ENCODE assay signal across 9 mouse cellular contexts in the genomic region with DNA sequence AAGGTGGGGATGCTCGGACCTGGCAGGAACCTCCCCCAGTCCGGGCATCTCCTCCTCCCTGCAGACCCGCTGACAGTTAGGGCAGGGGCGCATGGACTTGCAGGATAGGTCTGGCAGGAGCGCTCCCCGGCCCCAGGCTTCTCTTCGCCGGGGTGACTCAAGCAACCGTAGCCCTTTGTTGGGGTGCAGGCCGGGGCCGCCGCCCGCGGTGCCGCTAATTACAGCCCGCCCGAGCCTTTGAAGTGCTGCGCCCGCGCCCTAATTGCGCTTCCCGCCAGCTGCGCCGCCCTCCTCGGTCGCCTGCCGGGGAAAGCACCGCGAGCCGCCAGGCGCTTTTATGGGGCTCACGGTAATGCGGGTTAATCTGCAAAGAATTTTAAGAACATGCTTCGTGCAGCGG. TPM values are rescaled to one million over a fixed set of nuclear protein-coding genes. Genes with fewer than 3 reads are reported as not detected.
DNase-seq lines count a peak whose midpoint lies in the region; ATAC-seq and TF ChIP-seq lines count a peak whose summit lies in the region.
"Had no signal": no experiment of that assay in that cellular context is flagged by ENCODE, and none has a peak within 500 bp of the region (broad histone marks: within the 10 kb centered on the region; RNA-seq: fewer than 3 reads in every experiment).

No protein-coding gene starts in this region.

- peak overlapping the region; percentile 66 for H3K9ac ChIP-seq in embryonic facial prominence, embryonic 13.5 days
- peak overlapping the region; percentile 48 for H3K9ac ChIP-seq in limb, embryonic 12.5 days (replicated peaks)

- no peaks in the 10 kb centered on the region for H3K9me3 ChIP-seq in embryonic facial prominence, embryonic 13.5 days
- no peaks in the 10 kb centered on the region for H3K9me3 ChIP-seq in limb, embryonic 12.5 days

- peaks cover 22% of the 10 kb centered on the region for H3K4me1 ChIP-seq in embryonic facial prominence, embryonic 13.5 days
- H3K4me1 ChIP-seq in limb, embryonic 12.5 days (replicated peaks) = peaks cover 50% of the 10 kb centered on the region
- H3K4me1 ChIP-seq in small intestine, adult 2 months (ENCODE audit: control insufficient read depth, insufficient read depth, insufficient read length, low read length) = peaks cover 4% of the 10 kb centered on the region; the same call in 1 of the 2 replicates

- no peak for TF ChIP-seq POLR2A in small intestine, adult 2 months (IDR thresholded peaks at IDR 0.05; ENCODE audit: low read depth, low read length)

- TF ChIP-seq CTCF in layer of hippocampus, adult 2 months (conservative IDR thresholded peaks at IDR 0.05) = no peak
- no peak for TF ChIP-seq CTCF in small intestine, adult 2 months (IDR thresholded peaks at IDR 0.05; ENCODE audit: extremely low read depth, insufficient read length, insufficient replicate concordance, low read depth, low read length)

- DNase-seq in layer of hippocampus, adult 2 months (ENCODE audit: low spot score in 2 of 2) = no peak
- DNase-seq in layer of hippocampus, postnatal 25 days (ENCODE audit: extremely low spot score in 1 of 2, low spot score in 1 of 2) = no peak
- no peak for DNase-seq in MN1 (ENCODE audit: low spot score)
- DNase-seq in spleen, adult 12 weeks (ENCODE audit: low spot score) = no peak
- no peak for DNase-seq in lung, postnatal 25 days (ENCODE audit: low spot score)
- DNase-seq: heart, adult 2 months had no signal

- peak overlapping the region; percentile 11 for H3K4me3 ChIP-seq in layer of hippocampus, adult 2 months
- H3K4me3 ChIP-seq in embryonic facial prominence, embryonic 13.5 days = peak overlapping the region; percentile 43
- H3K4me3 ChIP-seq in limb, embryonic 12.5 days (replicated peaks) = peak overlapping the region; percentile 39
- peak overlapping the region; percentile 25 for H3K4me3 ChIP-seq in small intestine, adult 2 months (ENCODE audit: low read depth, low read length)
- H3K4me3 ChIP-seq: heart, adult 2 months had no signal

- H3K27ac ChIP-seq in layer of hippocampus, adult 2 months = no peak overlapping the region
- H3K27ac ChIP-seq in embryonic facial prominence, embryonic 13.5 days = no peak overlapping the region
- peak overlapping the region; percentile 53 for H3K27ac ChIP-seq in limb, embryonic 12.5 days
- no peak overlapping the region for H3K27ac ChIP-seq in small intestine, adult 2 months (ENCODE audit: insufficient read depth, low read depth, low read length)
- H3K27ac ChIP-seq: heart, adult 2 months had no signal

- peak overlapping the region; percentile 78 for H3K4me2 ChIP-seq in embryonic facial prominence, embryonic 13.5 days
- H3K4me2 ChIP-seq in limb, embryonic 12.5 days = peak overlapping the region; percentile 82

- no peaks in the 10 kb centered on the region for H3K36me3 ChIP-seq in embryonic facial prominence, embryonic 13.5 days
- H3K36me3 ChIP-seq in limb, embryonic 12.5 days = no peaks in the 10 kb centered on the region
- no peaks in the 10 kb centered on the region for H3K36me3 ChIP-seq in small intestine, adult 2 months (ENCODE audit: control insufficient read depth, insufficient read depth, low read length)

- peaks cover 39% of the 10 kb centered on the region for H3K27me3 ChIP-seq in embryonic facial prominence, embryonic 13.5 days
- H3K27me3 ChIP-seq in limb, embryonic 12.5 days = peaks cover 47% of the 10 kb centered on the region
- peaks cover 11% of the 10 kb centered on the region; the same call in 1 of the 2 replicates for H3K27me3 ChIP-seq in small intestine, adult 2 months (ENCODE audit: control insufficient read depth, insufficient read depth, low read length)

- under 1% methylated on average over 35 of the region's 35 CpGs for WGBS in embryonic facial prominence, embryonic 13.5 days
- WGBS in limb, embryonic 12.5 days = under 1% methylated on average over 35 of the region's 35 CpGs
- WGBS in small intestine, adult 2 months = 2% methylated on average over 35 of the region's 35 CpGs

- ATAC-seq in embryonic facial prominence, embryonic 13.5 days (ENCODE audit: insufficient number of reproducible peaks, insufficient read depth, low FRiP score, low TSS enrichment, low read depth) = no peak
- ATAC-seq in limb, embryonic 12.5 days (ENCODE audit: insufficient number of reproducible peaks, insufficient read depth, low FRiP score, low TSS enrichment, low read depth) = 0 out of 2 replicates have a peak, but pooled peaks have one; percentile 4

RNA-seq across cellular contexts. Expression of a gene that starts 8.8 kb away (rescaled TPM):
- total RNA-seq in layer of hippocampus, adult 2 months (2021) = not detected
- not detected for total RNA-seq in layer of hippocampus, postnatal 25 days (2021)
- 1.3 and 2.2 TPM in 2 replicates for polyA plus RNA-seq in embryonic facial prominence, embryonic 13.5 days (2015; fragmentation: Nextera tagmentation; extraction: Ambion mirVana)
- polyA plus RNA-seq in limb, embryonic 12.5 days (2016; fragmentation: Nextera tagmentation; extraction: Ambion mirVana) = 0.50 and 1.3 TPM in 2 replicates
- 0.11 and 0.33 TPM in 2 replicates for polyA plus RNA-seq in small intestine, adult 2 months (2012; rRNA removed)
- total RNA-seq: heart, adult 2 months had no signal
- polyA plus RNA-seq: heart, adult 2 months had no signal

RNA-seq across cellular contexts. Expression of a gene that starts 13.0 kb away (rescaled TPM):
- not detected for total RNA-seq in layer of hippocampus, adult 2 months (2021)
- not detected for total RNA-seq in layer of hippocampus, postnatal 25 days (2021)
- not detected in 2 replicates for polyA plus RNA-seq in embryonic facial prominence, embryonic 13.5 days (2015; fragmentation: Nextera tagmentation; extraction: Ambion mirVana)
- not detected in 2 replicates for polyA plus RNA-seq in limb, embryonic 12.5 days (2016; fragmentation: Nextera tagmentation; extraction: Ambion mirVana)
- polyA plus RNA-seq in small intestine, adult 2 months (2012; rRNA removed) = not detected in 2 replicates
- total RNA-seq: heart, adult 2 months had no signal
- polyA plus RNA-seq: heart, adult 2 months had no signal

RNA-seq across cellular contexts. Expression of a gene that starts 19.5 kb away (rescaled TPM):
- total RNA-seq in layer of hippocampus, adult 2 months (2021) = not detected
- total RNA-seq in layer of hippocampus, postnatal 25 days (2021) = not detected
- polyA plus RNA-seq in embryonic facial prominence, embryonic 13.5 days (2015; fragmentation: Nextera tagmentation; extraction: Ambion mirVana) = not detected in 2 replicates
- polyA plus RNA-seq in limb, embryonic 12.5 days (2016; fragmentation: Nextera tagmentation; extraction: Ambion mirVana) = not detected in 2 replicates
- not detected in 2 replicates for polyA plus RNA-seq in small intestine, adult 2 months (2012; rRNA removed)
- total RNA-seq: heart, adult 2 months had no signal
- polyA plus RNA-seq: heart, adult 2 months had no signal

RNA-seq across cellular contexts. Expression of a gene that starts 28.9 kb away (rescaled TPM):
- not detected for total RNA-seq in layer of hippocampus, adult 2 months (2021)
- not detected for total RNA-seq in layer of hippocampus, postnatal 25 days (2021)
- polyA plus RNA-seq in embryonic facial prominence, embryonic 13.5 days (2015; fragmentation: Nextera tagmentation; extraction: Ambion mirVana) = not detected in 2 replicates
- polyA plus RNA-seq in limb, embryonic 12.5 days (2016; fragmentation: Nextera tagmentation; extraction: Ambion mirVana) = not detected in 2 replicates
- polyA plus RNA-seq in small intestine, adult 2 months (2012; rRNA removed) = not detected in 2 replicates
- total RNA-seq: heart, adult 2 months had no signal
- polyA plus RNA-seq: heart, adult 2 months had no signal

RNA-seq across cellular contexts. Expression of a gene that starts 33.7 kb away (rescaled TPM):
- not detected for total RNA-seq in layer of hippocampus, adult 2 months (2021)
- total RNA-seq in layer of hippocampus, postnatal 25 days (2021) = not detected
- 0.72 and 1.5 TPM in 2 replicates for polyA plus RNA-seq in embryonic facial prominence, embryonic 13.5 days (2015; fragmentation: Nextera tagmentation; extraction: Ambion mirVana)
- not detected in 2 replicates for polyA plus RNA-seq in limb, embryonic 12.5 days (2016; fragmentation: Nextera tagmentation; extraction: Ambion mirVana)
- not detected in 2 replicates for polyA plus RNA-seq in small intestine, adult 2 months (2012; rRNA removed)
- total RNA-seq: heart, adult 2 months had no signal
- polyA plus RNA-seq: heart, adult 2 months had no signal
